Mouse (Mus musculus) ES-Bruce4 (cell line): Measurements from ENCODE around the gene Msi2. TPM values are rescaled to one million over a fixed set of nuclear protein-coding genes. Genes with fewer than 3 reads are reported as not detected.

Experiments
- H3K27ac ChIP-seq: 2 replicates; pipeline ENCODE4 v1.5.1; 2012; ENCODE audit warnings: low read length, inconsistent platforms; ENCODE audit not compliant: insufficient read depth
- H3K27me3 ChIP-seq: 2 replicates; pipeline ENCODE4 v1.6.1; 2012; ENCODE audit warnings: mild to moderate bottlenecking, low read length, inconsistent platforms; ENCODE audit not compliant: control insufficient read depth, poor library complexity, insufficient read depth, severe bottlenecking
- H3K36me3 ChIP-seq: 2 replicates; pipeline ENCODE4 v1.6.1; 2012; ENCODE audit warnings: inconsistent platforms, mild to moderate bottlenecking, low read length, moderate library complexity; ENCODE audit not compliant: control insufficient read depth, poor library complexity, insufficient read depth, severe bottlenecking
- H3K4me1 ChIP-seq: one replicate; pipeline ENCODE4 v1.8.1; 2011; ENCODE audit warnings: low read length; ENCODE audit not compliant: control insufficient read depth, insufficient read depth
- H3K4me3 ChIP-seq: 2 replicates; pipeline ENCODE4 v1.5.1; 2011; ENCODE audit warnings: low read depth, mild to moderate bottlenecking, low read length
- H3K9ac ChIP-seq: 2 replicates; pipeline ENCODE4 v1.6.1; 2012; ENCODE audit warnings: low read depth, mild to moderate bottlenecking, inconsistent platforms; ENCODE audit not compliant: poor library complexity, severe bottlenecking
- H3K9me3 ChIP-seq: replicated peaks from 2 replicates; pipeline ENCODE4 v1.6.1; 2012; ENCODE audit warnings: mild to moderate bottlenecking, low read length, inconsistent platforms; ENCODE audit not compliant: control insufficient read depth, poor library complexity, insufficient read depth, severe bottlenecking
- CTCF ChIP-seq: IDR thresholded peaks from one replicate; pipeline ENCODE4 v1.8.1; 2011; ENCODE audit warnings: low read depth, low read length
- EP300 ChIP-seq: IDR thresholded peaks from 2 replicates; pipeline ENCODE4 v1.6.1; 2011; ENCODE audit warnings: low read depth, low read length; ENCODE audit not compliant: insufficient read depth
- POLR2A ChIP-seq: IDR thresholded peaks from one replicate; pipeline ENCODE4 v1.8.1; 2011; ENCODE audit warnings: low read length; ENCODE audit not compliant: insufficient read depth
- polyA plus RNA-seq: library from polyadenylated mRNA; stranded (reverse); fragments of >200 nt; gene quantifications from 2 replicates; pipeline ENCODE4 v1.2.4, GENCODE M21; 2011; ENCODE audit warnings: low read depth; ENCODE audit not compliant: missing spikeins, insufficient read depth, insufficient read length

Msi2 gene
- polyA plus RNA-seq, 1 experiment: 110 TPM

DNA sequence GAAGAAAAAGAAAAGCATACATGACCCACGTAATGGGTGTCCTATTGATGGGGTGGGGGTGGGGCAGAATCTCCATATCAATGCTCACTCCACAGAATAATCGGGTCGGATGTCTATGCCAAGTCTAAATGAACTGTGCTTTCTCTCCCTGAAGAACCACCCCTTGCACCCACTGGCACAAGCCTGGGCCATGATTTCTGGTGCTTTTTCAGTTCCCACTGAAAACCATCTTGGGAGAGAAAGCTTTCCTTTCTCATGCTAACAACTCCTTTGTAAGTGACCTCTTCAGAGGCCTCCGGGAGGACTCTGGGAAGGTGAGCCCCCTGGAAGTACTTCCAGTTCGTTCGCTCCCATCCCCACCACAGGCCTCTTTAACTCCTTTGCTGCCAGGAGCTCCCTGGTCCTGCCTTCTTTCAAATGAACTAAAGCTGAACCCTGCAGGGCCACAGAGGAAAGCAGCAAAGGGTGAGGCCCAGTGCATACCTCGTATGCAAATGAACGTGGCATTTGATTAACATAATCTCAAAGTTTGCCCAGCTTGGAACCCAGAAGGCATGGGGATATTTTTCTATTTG lies 135.0 kb downstream of the Msi2 start:
- Histone ChIP-seq H3K9ac (peak overlapping the region; percentile 64), H3K4me3 (no peak overlapping the region), H3K4me1 (peaks cover 7% of the 10 kb centered on the region), H3K27ac (peak overlapping the region; percentile 93), H3K9me3 (no peaks in the 10 kb centered on the region), H3K27me3 (no peaks in the 10 kb centered on the region), H3K36me3 (0 out of 2 replicates have a peak, but pooled peaks cover 2% of the 10 kb centered on the region)
- peak; percentile 92 for TF ChIP-seq EP300
- TF ChIP-seq POLR2A: no peak
- TF ChIP-seq CTCF: no peak

DNA sequence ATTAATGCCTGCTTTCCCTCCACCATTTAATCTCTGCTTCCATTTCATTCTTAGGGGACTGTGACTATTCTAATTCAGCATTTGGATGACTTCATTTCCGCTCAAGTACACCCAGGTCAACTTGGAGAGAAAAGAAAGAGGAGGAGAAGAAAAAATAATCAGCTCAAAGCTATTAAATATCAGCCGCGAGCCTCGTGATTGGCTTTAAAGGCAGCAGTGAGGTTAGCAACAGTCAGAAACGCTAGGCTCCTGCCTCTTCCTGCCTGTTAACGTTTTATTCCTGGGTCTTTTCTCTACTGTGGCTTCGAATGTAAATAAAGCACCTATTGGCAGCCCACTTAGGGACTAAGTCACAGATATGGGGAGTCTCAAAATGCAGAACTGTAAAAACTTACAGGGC lies 135.5 kb downstream of the Msi2 start:
- Histone ChIP-seq H3K4me3 (peak overlapping the region; percentile 23; the same call in 1 of the 2 replicates), H3K27ac (peak overlapping the region; percentile 93), H3K9ac (peak overlapping the region; percentile 64), H3K36me3 (0 out of 2 replicates have a peak, but pooled peaks cover 2% of the 10 kb centered on the region), H3K27me3 (no peaks in the 10 kb centered on the region), H3K9me3 (no peaks in the 10 kb centered on the region), H3K4me1 (peaks cover 8% of the 10 kb centered on the region)
- TF ChIP-seq EP300 (no peak), CTCF (no peak), POLR2A (no peak)

DNA sequence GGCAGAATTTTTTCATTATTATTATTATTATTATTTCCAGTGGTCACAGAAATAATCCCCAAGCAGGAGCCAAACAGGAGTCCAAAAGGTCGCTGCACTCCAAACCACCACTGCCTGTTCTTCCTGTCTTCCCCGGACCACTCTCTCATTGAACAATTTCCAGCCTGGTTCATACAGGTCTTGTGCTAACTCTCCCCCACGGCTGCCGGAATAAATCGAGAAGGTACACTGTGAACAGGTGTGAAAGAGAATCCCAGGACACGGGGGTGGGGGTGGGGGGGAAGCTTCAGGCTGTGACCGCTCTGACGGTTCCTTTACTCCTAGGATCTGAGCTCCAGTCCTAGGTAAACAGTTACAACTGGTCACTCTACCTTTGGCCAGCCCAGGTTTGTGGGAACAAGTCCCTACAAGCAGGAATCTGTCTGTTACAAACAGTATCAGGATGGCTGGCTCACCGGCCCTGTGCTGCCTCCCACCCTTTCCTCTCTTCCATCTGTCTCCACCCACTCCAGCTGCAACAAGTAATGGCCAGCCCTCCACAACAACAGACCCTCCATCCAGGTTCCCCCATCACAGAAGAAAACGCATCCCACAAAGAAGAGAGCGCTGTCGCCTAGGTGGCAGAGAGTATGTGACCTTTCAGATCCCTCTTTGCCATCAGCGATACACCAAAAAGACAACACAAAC lies 136.1 kb downstream of the Msi2 start:
- Histone ChIP-seq H3K27ac (peak overlapping the region; percentile 93), H3K9ac (peak overlapping the region; percentile 64), H3K4me3 (peak overlapping the region; percentile 27), H3K9me3 (no peaks in the 10 kb centered on the region), H3K36me3 (0 out of 2 replicates have a peak, but pooled peaks cover 2% of the 10 kb centered on the region), H3K4me1 (peaks cover 12% of the 10 kb centered on the region), H3K27me3 (no peaks in the 10 kb centered on the region)
- TF ChIP-seq CTCF (no peak), POLR2A (no peak), EP300 (peak; percentile 77)

DNA sequence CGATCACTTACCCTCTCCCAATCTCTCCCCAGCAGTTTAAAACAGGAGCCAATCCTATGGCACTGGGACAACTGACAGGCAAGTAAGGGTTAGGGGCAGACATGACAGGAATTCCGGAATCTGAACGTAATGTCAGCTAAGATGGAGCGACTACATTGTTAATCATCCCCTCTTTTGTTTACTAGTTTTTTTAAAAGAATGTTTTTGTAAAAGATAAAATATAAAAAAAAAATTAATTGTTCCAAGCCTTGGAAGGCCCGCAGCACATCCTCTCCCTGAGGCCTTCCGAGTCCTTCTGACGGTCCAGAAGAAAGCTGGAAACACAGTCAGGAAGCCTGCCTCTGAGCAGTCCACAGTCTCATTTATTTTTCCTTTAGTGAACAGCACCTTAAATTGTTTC lies 136.9 kb downstream of the Msi2 start:
- peaks cover 18% of the 10 kb centered on the region for H3K4me1 ChIP-seq
- no peaks in the 10 kb centered on the region for H3K9me3 ChIP-seq
- TF ChIP-seq EP300 (no peak), POLR2A (no peak), CTCF (no peak)
- no peaks in the 10 kb centered on the region for H3K27me3 ChIP-seq
- peak overlapping the region; percentile 93 for H3K27ac ChIP-seq
- H3K9ac ChIP-seq: peak overlapping the region; percentile 64
- 0 out of 2 replicates have a peak, but pooled peaks cover 2% of the 10 kb centered on the region for H3K36me3 ChIP-seq
- H3K4me3 ChIP-seq: no peak overlapping the region

DNA sequence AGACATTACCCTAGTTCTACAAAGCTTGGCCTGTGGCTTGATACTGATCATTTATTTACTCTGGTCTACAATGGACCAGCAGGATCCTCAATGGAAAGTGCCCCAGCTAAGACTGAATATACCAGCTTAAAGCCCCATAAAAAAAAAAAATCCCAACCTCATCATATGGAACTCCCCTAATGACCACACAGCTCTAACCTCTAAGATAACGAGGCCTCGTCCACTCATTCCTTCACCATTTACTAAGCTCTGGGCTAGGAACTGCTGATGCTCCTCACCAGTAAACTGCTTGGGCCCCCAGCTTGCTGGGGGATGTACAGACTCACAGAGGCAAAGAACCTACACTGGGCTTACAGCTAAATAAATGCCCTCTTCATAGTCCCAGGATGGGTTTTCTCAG lies 139.6 kb downstream of the Msi2 start:
- no peak overlapping the region for H3K27ac ChIP-seq
- H3K4me1 ChIP-seq: peaks cover 18% of the 10 kb centered on the region
- TF ChIP-seq EP300: no peak
- no peak for TF ChIP-seq POLR2A
- TF ChIP-seq CTCF: no peak
- 0 out of 2 replicates have a peak, but pooled peaks cover 2% of the 10 kb centered on the region for H3K36me3 ChIP-seq
- no peak overlapping the region for H3K4me3 ChIP-seq
- no peak overlapping the region for H3K9ac ChIP-seq
- H3K9me3 ChIP-seq: no peaks in the 10 kb centered on the region
- H3K27me3 ChIP-seq: no peaks in the 10 kb centered on the region

DNA sequence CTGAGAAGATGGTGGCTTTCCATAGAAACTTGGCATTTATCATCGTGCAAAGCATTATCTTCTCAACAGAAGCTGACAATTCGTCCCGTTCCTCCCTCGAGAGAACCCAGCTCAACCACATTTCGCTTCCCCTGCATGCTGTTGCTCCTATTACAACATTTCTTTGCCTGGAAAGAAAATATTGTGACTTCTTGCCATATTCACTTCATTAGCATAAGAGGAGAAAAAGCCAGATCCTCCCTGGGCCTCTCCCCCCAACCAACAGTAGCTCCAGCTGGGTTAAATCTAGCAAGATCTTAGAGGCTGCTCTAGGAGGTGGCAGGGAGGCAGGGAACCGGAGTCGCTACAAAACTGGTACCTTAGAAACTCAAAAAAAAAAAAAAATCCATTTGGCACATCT lies 141.2 kb downstream of the Msi2 start:
- Histone ChIP-seq H3K4me3 (no peak overlapping the region), H3K4me1 (peaks cover 18% of the 10 kb centered on the region), H3K36me3 (0 out of 2 replicates have a peak, but pooled peaks cover 4% of the 10 kb centered on the region), H3K27me3 (no peaks in the 10 kb centered on the region), H3K9ac (no peak overlapping the region), H3K9me3 (no peaks in the 10 kb centered on the region), H3K27ac (peak overlapping the region; percentile 37)
- TF ChIP-seq EP300 (no peak), POLR2A (no peak), CTCF (no peak)
